Mouse (Mus musculus) midbrain, embryonic 16.5 days (tissue): Measurements from ENCODE around the gene Hic2. TPM values are rescaled to one million over a fixed set of nuclear protein-coding genes. Genes with fewer than 3 reads are reported as not detected.

Source experiments
- ATAC-seq: fragments of 200-750 bp; cut with Nextera tagmentation; 2 replicates; pipeline ENCODE4 v1.8.0; 2017; ENCODE audit warnings: moderate TSS enrichment
- H3K27ac ChIP-seq: fragments of 300-500 bp; sonication (generic); 2 replicates; pipeline ENCODE4 v1.5.1; 2014; ENCODE audit warnings: mild to moderate bottlenecking, low read length, mixed read lengths
- H3K27me3 ChIP-seq: fragments of 300-500 bp; sonication (generic); 2 replicates; pipeline ENCODE4 v1.6.1; 2014; ENCODE audit warnings: low read depth, low read length, mixed read lengths; ENCODE audit not compliant: control insufficient read depth, insufficient read depth
- H3K36me3 ChIP-seq: fragments of 300-500 bp; sonication (generic); 2 replicates; pipeline ENCODE4 v1.6.1; 2014; ENCODE audit warnings: mild to moderate bottlenecking, low read length, moderate library complexity, mixed read lengths; ENCODE audit not compliant: control insufficient read depth, insufficient read depth
- H3K4me1 ChIP-seq: fragments of 300-500 bp; sonication (generic); 2 replicates; pipeline ENCODE4 v1.6.1; 2014; ENCODE audit warnings: mild to moderate bottlenecking, low read length, mixed read lengths; ENCODE audit not compliant: control insufficient read depth, insufficient read depth
- H3K4me2 ChIP-seq: fragments of 300-500 bp; sonication (generic); 2 replicates; pipeline ENCODE4 v1.6.1; 2014; ENCODE audit warnings: mild to moderate bottlenecking, low read length, mixed read lengths
- H3K4me3 ChIP-seq: fragments of 300-500 bp; sonication (generic); 2 replicates; pipeline ENCODE4 v1.5.1; 2014; ENCODE audit warnings: low read depth, mild to moderate bottlenecking, low read length, moderate library complexity, mixed read lengths
- H3K9ac ChIP-seq: fragments of 300-500 bp; sonication (generic); 2 replicates; pipeline ENCODE4 v1.6.1; 2014; ENCODE audit warnings: low read depth, low read length, mixed read lengths
- H3K9me3 ChIP-seq: fragments of 300-500 bp; sonication (generic); replicated peaks from 2 replicates; pipeline ENCODE4 v1.6.1; 2014; ENCODE audit warnings: mild to moderate bottlenecking, low read length, mixed read lengths; ENCODE audit not compliant: control insufficient read depth, poor library complexity, severe bottlenecking
- WGBS: fragments of 180-500 bp; shearing (Covaris S2); extraction: QIAGEN DNeasy Blood & Tissue Kit; methylation state at CpG from one replicate; pipeline ENCODE4 v1.1.7; 2014; 5-methylcytosine and 5-hydroxymethylcytosine counted together
- polyA plus RNA-seq: library from polyadenylated mRNA; unstranded; fragments of >200 nt; fragmentation: Nextera tagmentation; extraction: Ambion mirVana; gene quantifications from 2 replicates; pipeline ENCODE4 v1.2.1, GENCODE M21; 2015

Hic2 gene
- polyA plus RNA-seq, 1 experiment from 2014 or later: 7.6 TPM

DNA sequence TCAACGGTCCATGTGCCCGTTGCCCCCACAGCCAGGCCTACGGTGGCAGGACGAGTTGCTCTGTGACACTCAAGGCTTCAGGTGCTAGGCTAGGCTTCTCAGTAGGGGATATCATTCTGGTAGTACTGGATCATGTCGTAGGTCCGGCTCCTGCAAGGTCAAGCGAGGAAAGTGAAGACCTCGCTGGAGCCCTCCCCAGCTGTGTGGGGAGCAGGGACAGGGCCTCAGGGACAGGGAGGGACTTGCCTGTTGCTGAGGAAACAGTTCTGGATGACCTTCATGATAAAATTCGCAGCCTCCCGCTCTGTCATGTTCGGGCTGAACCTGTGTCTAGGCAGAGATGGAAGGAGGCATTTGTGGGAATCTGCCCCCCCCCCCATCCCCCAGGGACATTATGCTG, 47.1 kb downstream of the Hic2 start:
- WGBS: 90% methylated on average over 11 of the region's 11 CpGs
- Histone ChIP-seq H3K9ac (no peak overlapping the region), H3K27ac (no peak overlapping the region), H3K27me3 (peaks cover 8% of the 10 kb centered on the region; the same call in 1 of the 2 replicates), H3K4me2 (no peak overlapping the region), H3K9me3 (no peaks in the 10 kb centered on the region), H3K4me1 (peaks cover 15% of the 10 kb centered on the region), H3K36me3 (peaks cover 40% of the 10 kb centered on the region), H3K4me3 (no peak overlapping the region)
- no peak for ATAC-seq

DNA sequence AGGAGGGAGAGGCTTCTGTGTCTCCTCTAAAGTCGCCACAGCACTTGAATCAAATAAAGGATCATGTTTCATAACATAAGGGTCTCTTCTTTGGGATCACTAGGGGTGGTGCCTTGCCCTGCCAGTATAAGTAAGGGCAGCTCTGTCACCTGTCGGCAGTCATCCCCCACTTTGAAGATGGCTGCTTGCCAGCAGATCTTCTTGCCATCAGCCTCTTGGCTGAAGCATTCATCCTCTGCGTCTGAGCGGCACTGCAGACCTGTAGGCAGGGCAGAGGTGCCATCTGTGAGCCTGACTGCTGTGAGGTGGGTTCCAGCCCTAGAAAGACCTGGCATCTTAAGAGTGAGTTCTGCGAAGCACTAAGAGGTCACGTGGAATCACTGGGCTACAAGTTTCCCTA, 49.8 kb downstream of the Hic2 start:
- Histone ChIP-seq H3K9me3 (no peaks in the 10 kb centered on the region), H3K4me1 (peaks cover 2% of the 10 kb centered on the region), H3K27ac (no peak overlapping the region), H3K4me2 (no peak overlapping the region), H3K4me3 (no peak overlapping the region), H3K9ac (no peak overlapping the region), H3K27me3 (peaks cover 7% of the 10 kb centered on the region; the same call in 1 of the 2 replicates), H3K36me3 (peaks cover 57% of the 10 kb centered on the region)
- no peak for ATAC-seq
- 84% methylated on average over 6 of the region's 6 CpGs for WGBS

DNA sequence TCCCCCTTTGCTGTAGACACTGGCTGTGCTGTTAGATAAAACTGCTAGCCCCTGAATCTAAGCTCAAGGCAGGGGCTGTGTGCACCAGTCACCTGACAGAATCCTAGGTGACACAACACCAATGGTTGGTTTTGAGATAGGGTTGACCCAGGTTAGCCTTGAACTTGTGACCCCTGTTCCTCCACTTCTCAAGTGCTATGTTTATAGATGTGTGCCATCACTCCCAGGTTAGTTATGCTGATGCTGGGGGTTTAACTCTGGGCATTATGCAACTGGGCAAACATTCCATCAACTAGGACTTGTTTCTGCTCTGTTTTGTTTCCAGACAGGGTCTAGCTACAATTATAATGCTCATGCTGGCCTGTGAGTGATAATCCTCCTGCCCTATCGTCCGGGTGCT, 53.7 kb downstream of the Hic2 start:
- no peak overlapping the region for H3K27ac ChIP-seq
- H3K4me3 ChIP-seq: no peak overlapping the region
- WGBS: 82% methylated on average over 2 of the region's 2 CpGs
- ATAC-seq: no peak
- H3K9me3 ChIP-seq: no peaks in the 10 kb centered on the region
- H3K4me1 ChIP-seq: no peaks in the 10 kb centered on the region
- H3K36me3 ChIP-seq: peaks cover 46% of the 10 kb centered on the region
- no peak overlapping the region for H3K9ac ChIP-seq
- H3K4me2 ChIP-seq: no peak overlapping the region
- no peaks in the 10 kb centered on the region for H3K27me3 ChIP-seq

DNA sequence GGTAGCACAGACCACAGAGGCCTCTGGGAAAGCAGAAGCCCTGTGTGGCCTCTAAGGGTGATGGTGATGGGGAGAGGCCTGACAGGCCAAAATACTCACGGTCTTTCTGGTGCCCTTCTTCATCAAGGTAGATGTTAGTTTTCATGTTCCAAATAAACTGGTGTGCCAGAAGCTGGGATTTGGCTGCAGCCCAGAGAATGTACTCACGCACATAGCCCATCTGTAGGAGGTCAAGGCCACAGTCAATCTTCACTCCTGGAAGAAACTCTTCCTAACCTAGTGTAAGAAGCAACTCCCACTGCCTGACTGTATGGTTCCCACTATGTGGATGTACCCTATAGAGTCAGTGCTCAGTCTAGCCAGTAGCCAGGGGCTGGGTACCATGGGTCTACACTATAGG, 57.6 kb downstream of the Hic2 start:
- Histone ChIP-seq H3K4me1 (no peaks in the 10 kb centered on the region), H3K4me2 (no peak overlapping the region), H3K4me3 (no peak overlapping the region), H3K36me3 (peaks cover 41% of the 10 kb centered on the region), H3K27ac (no peak overlapping the region), H3K27me3 (no peaks in the 10 kb centered on the region), H3K9me3 (no peaks in the 10 kb centered on the region), H3K9ac (no peak overlapping the region)
- WGBS: 87% methylated on average over 2 of the region's 2 CpGs
- ATAC-seq: no peak

DNA sequence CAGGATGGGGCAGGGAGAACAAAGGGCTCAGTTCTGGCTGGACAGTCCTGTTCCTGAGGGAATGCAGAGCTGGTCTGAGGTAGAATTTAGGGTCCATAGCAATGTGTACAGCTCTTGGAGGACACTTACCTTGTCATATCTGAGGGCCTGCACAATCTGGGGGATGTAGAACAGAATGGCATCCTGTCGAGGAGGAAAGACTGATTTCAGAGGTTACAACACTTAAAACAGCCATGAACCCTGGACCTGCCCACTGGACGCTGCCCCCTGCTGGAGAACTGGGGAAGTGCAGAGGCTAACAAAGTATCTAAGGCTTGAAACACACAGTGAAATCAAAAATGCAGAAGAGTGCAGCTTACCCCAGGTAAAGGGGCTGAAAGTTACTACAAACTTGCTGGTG, 59.4 kb downstream of the Hic2 start:
- WGBS: 3% methylated on average over 2 of the region's 2 CpGs
- H3K9ac ChIP-seq: no peak overlapping the region
- no peak overlapping the region for H3K4me2 ChIP-seq
- ATAC-seq: no peak
- H3K27ac ChIP-seq: no peak overlapping the region
- H3K27me3 ChIP-seq: no peaks in the 10 kb centered on the region
- H3K9me3 ChIP-seq: no peaks in the 10 kb centered on the region
- peaks cover 40% of the 10 kb centered on the region for H3K36me3 ChIP-seq
- H3K4me1 ChIP-seq: no peaks in the 10 kb centered on the region
- no peak overlapping the region for H3K4me3 ChIP-seq

DNA sequence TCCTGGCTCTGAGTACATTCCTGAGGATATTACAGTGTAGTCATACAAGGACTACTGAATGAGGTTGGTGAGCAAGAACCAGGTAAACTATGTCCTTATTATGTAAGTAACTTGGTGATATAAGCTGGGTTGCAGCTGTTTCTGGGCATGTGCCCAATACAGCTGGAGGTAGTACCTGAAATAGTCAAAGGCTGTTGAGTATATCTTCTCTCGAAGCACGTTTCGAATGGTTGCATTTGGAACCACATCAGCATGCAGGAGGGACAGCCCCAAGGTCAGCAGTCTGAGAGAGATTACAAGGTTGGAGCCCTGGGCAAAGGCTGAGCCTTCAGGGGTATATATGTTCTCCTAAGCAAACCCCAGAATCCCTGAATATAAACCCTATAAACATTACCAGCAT, 67.4 kb downstream of the Hic2 start:
- no peak overlapping the region for H3K9ac ChIP-seq
- no peak overlapping the region for H3K4me2 ChIP-seq
- no peak overlapping the region for H3K27ac ChIP-seq
- H3K9me3 ChIP-seq: no peaks in the 10 kb centered on the region
- WGBS: 96% methylated on average over 3 of the region's 3 CpGs
- H3K4me3 ChIP-seq: no peak overlapping the region
- no peaks in the 10 kb centered on the region for H3K27me3 ChIP-seq
- H3K36me3 ChIP-seq: peaks cover 74% of the 10 kb centered on the region
- no peaks in the 10 kb centered on the region for H3K4me1 ChIP-seq
- ATAC-seq: no peak

DNA sequence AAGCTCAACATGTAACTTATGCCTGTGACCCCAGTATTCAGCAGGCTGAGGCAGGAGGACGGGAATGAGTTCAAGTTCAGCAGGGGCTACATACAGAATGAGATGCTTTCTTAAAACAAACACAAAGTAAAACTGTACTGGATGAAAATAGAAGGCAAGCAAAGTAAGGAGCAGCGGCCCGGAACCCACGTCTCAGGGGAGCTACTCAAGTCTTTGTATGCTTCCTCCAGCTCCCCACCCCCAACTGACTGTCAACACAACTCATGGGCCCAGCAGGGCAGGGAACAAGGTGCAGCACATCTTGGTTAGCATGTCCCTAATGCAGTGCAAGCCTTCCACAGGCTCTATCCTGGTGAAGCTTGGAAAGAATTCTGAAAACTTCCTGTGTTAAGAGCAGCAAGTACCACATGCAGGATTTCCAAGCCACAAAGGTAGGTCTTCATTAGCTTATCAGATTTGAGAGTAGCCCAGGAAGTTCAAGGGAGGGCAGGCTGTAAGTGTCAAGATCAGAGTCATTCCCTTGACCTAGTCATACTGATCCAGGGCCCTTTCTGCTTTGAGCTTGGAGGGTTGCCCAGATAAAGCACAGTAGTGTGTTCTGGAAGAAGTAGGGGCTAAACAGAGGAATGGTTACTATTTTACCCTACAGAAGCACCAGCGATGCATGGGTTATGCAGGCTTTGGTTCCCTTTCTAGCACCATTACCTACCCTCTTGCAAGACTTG, 70.3 kb downstream of the Hic2 start:
- peaks cover 68% of the 10 kb centered on the region for H3K36me3 ChIP-seq
- WGBS: 79% methylated on average over 5 of the region's 5 CpGs

DNA sequence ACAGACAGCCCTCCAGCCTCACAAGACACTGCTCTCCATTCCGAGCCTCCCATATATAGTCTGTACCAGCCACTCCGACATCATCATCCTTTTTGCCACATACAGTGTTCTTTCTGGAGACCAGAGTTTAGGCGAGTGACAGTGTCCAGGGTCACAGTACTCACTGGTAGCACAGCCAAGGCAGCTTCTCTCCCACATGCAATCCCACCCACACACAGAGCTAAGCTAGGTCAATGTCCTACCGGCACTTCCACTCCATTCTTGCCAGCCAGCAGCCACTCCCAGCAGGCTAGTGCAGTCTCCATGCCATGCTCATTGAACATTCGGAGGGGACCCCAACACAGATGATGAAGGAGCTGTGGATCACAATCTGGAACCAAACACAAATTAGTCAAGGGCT, 74.1 kb downstream of the Hic2 start:
- WGBS: 94% methylated on average over 5 of the region's 5 CpGs
- H3K27ac ChIP-seq: no peak overlapping the region
- H3K36me3 ChIP-seq: peaks cover 61% of the 10 kb centered on the region
- H3K9ac ChIP-seq: no peak overlapping the region
- no peak overlapping the region for H3K4me2 ChIP-seq
- no peaks in the 10 kb centered on the region for H3K4me1 ChIP-seq
- H3K27me3 ChIP-seq: no peaks in the 10 kb centered on the region
- H3K4me3 ChIP-seq: no peak overlapping the region
- ATAC-seq: no peak
- H3K9me3 ChIP-seq: no peaks in the 10 kb centered on the region

More for the DNA sequence above, 70.3 kb downstream of the Hic2 start:
- Histone ChIP-seq H3K27me3 (no peaks in the 10 kb centered on the region), H3K4me1 (no peaks in the 10 kb centered on the region), H3K4me3 (no peak overlapping the region), H3K9me3 (no peaks in the 10 kb centered on the region), H3K9ac (no peak overlapping the region), H3K4me2 (no peak overlapping the region), H3K27ac (no peak overlapping the region)
- no peak for ATAC-seq

DNA sequence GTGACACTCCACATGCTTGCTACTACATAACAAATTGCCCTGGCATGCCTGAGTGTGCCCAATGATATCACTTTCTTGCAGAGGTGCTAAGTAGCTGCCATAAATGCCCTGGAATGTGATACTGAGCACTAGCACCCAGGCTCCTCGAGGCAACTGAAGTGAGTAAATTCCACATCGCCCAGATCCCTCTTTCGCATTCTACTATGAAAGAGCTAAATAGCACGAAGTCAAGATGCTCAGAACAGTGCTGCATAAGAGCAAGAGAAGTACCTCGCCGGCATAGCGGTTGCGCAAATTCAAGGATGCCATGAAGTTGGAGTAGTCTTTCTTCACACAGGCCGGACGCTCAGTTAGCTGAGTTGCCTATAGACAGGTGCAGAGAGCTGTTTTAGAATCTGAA, 75.7 kb downstream of the Hic2 start:
- no peak for ATAC-seq
- H3K4me3 ChIP-seq: no peak overlapping the region
- no peaks in the 10 kb centered on the region for H3K27me3 ChIP-seq
- no peaks in the 10 kb centered on the region for H3K4me1 ChIP-seq
- no peak overlapping the region for H3K9ac ChIP-seq
- WGBS: 94% methylated on average over 10 of the region's 10 CpGs
- H3K27ac ChIP-seq: no peak overlapping the region
- H3K36me3 ChIP-seq: peaks cover 55% of the 10 kb centered on the region
- H3K4me2 ChIP-seq: no peak overlapping the region
- H3K9me3 ChIP-seq: no peaks in the 10 kb centered on the region
